Mouse (Mus musculus) liver, adult 2 months (tissue): ENCODE results near the gene Gm20388.

ENCODE experiments used
- CTCF ChIP-seq: fragments of 200-500 bp; IDR thresholded peaks from 2 replicates; pipeline ENCODE4 v1.5.1; 2011; ENCODE audit warnings: low read depth, low read length, control low read depth
- POLR2A ChIP-seq: fragments of 200-500 bp; IDR thresholded peaks from 2 replicates; pipeline ENCODE4 v1.6.1; 2011; ENCODE audit warnings: low read length, control low read depth; ENCODE audit not compliant: insufficient read depth; ENCODE audit errors: extremely low read depth

GRCm38 (mm10) chr8:122268861-122269260 lies 2358.2 kb downstream of the Gm20388 start:
- TF ChIP-seq CTCF (no peak), POLR2A (no peak)
